Mouse (Mus musculus): ENCODE results near the gene Otx2. TPM values are rescaled to one million over a fixed set of nuclear protein-coding genes. Genes with fewer than 3 reads are reported as not detected.

Otx2 gene
- polyA plus RNA-seq, 1 experiment from 2014 or later, result not detected

- TF ChIP-seq CTCF (IDR thresholded peaks at IDR 0.05; ENCODE audit: low read depth) (no peak), EP300 (IDR thresholded peaks at IDR 0.05; ENCODE audit: low read depth) (no peak)
- Histone ChIP-seq H3K27me3 (ENCODE audit: insufficient read depth, low read length) (peaks cover 99% of the 10 kb centered on the region), H3K27ac (ENCODE audit: low read depth) (no peak overlapping the region), H3K4me1 (ENCODE audit: insufficient read depth) (no peaks in the 10 kb centered on the region), H3K36me3 (replicated peaks; ENCODE audit: insufficient read depth, low read length) (no peaks in the 10 kb centered on the region), H3K9me3 (ENCODE audit: low read length) (no peaks in the 10 kb centered on the region), H3K4me3 (ENCODE audit: low read depth, low read length) (no peak overlapping the region), H3K9ac (replicated peaks) (no peak overlapping the region), H3K4me2 (ENCODE audit: low read depth, low read length) (no peak overlapping the region)
- DNase-seq, result no peak
- 1% methylated on average over 50 of the region's 50 CpGs for WGBS (ENCODE audit: insufficient replicate concordance)
- no peak for ATAC-seq
These were observed 8.5 kb downstream of the Otx2 start for GRCm38 (mm10) chr14:48664841-48665815.

GRCm38 (mm10) chr14:48664001-48664810 is 9.4 kb downstream of the Otx2 start:
- no peak for TF ChIP-seq EP300 (IDR thresholded peaks at IDR 0.05; ENCODE audit: low read depth)
- no peak for TF ChIP-seq CTCF (IDR thresholded peaks at IDR 0.05; ENCODE audit: low read depth)
- WGBS (ENCODE audit: insufficient replicate concordance), result 3% methylated on average over 14 of the region's 14 CpGs
- no peak overlapping the region for H3K27ac ChIP-seq (ENCODE audit: low read depth)
- no peak for DNase-seq
- no peaks in the 10 kb centered on the region for H3K4me1 ChIP-seq (ENCODE audit: insufficient read depth)
- H3K4me2 ChIP-seq (ENCODE audit: low read depth, low read length), result no peak overlapping the region
- no peaks in the 10 kb centered on the region for H3K36me3 ChIP-seq (replicated peaks; ENCODE audit: insufficient read depth, low read length)
- H3K27me3 ChIP-seq (ENCODE audit: insufficient read depth, low read length), result peaks cover 99% of the 10 kb centered on the region
- ATAC-seq, result no peak
- no peak overlapping the region for H3K4me3 ChIP-seq (ENCODE audit: low read depth, low read length)
- no peaks in the 10 kb centered on the region for H3K9me3 ChIP-seq (ENCODE audit: low read length)
- H3K9ac ChIP-seq (replicated peaks), result no peak overlapping the region

GRCm38 (mm10) chr14:48663531-48663930 is 10.1 kb downstream of the Otx2 start:
- ATAC-seq, result no peak
- no peak overlapping the region for H3K27ac ChIP-seq (ENCODE audit: low read depth)

GRCm38 (mm10) chr14:48662568-48663236 is 10.9 kb downstream of the Otx2 start:
- Histone ChIP-seq H3K9ac (replicated peaks) (no peak overlapping the region), H3K36me3 (replicated peaks; ENCODE audit: insufficient read depth, low read length) (no peaks in the 10 kb centered on the region), H3K4me2 (ENCODE audit: low read depth, low read length) (no peak overlapping the region), H3K9me3 (ENCODE audit: low read length) (no peaks in the 10 kb centered on the region), H3K27me3 (ENCODE audit: insufficient read depth, low read length) (peaks cover 99% of the 10 kb centered on the region), H3K4me1 (ENCODE audit: insufficient read depth) (no peaks in the 10 kb centered on the region), H3K4me3 (ENCODE audit: low read depth, low read length) (no peak overlapping the region), H3K27ac (ENCODE audit: low read depth) (no peak overlapping the region)
- no peak for ATAC-seq
- 6% methylated on average over 14 of the region's 16 CpGs for WGBS (ENCODE audit: insufficient replicate concordance)
- DNase-seq, result no peak
- TF ChIP-seq CTCF (IDR thresholded peaks at IDR 0.05; ENCODE audit: low read depth) (no peak), EP300 (IDR thresholded peaks at IDR 0.05; ENCODE audit: low read depth) (no peak)

More at GRCm38 (mm10) chr14:48663531-48663930, 10.1 kb downstream of the Otx2 start:
- Histone ChIP-seq H3K9ac (replicated peaks) (no peak overlapping the region), H3K4me2 (ENCODE audit: low read depth, low read length) (no peak overlapping the region), H3K4me1 (ENCODE audit: insufficient read depth) (no peaks in the 10 kb centered on the region), H3K4me3 (ENCODE audit: low read depth, low read length) (no peak overlapping the region), H3K36me3 (replicated peaks; ENCODE audit: insufficient read depth, low read length) (no peaks in the 10 kb centered on the region), H3K9me3 (ENCODE audit: low read length) (no peaks in the 10 kb centered on the region), H3K27me3 (ENCODE audit: insufficient read depth, low read length) (peaks cover 99% of the 10 kb centered on the region)
- 4% methylated on average over 4 of the region's 4 CpGs for WGBS (ENCODE audit: insufficient replicate concordance)
- DNase-seq, result no peak
- TF ChIP-seq EP300 (IDR thresholded peaks at IDR 0.05; ENCODE audit: low read depth) (no peak), CTCF (IDR thresholded peaks at IDR 0.05; ENCODE audit: low read depth) (no peak)

- no peak for DNase-seq
- WGBS (ENCODE audit: insufficient replicate concordance), result 5% methylated on average over 38 of the region's 38 CpGs
- no peak for ATAC-seq
- Histone ChIP-seq H3K4me2 (ENCODE audit: low read depth, low read length) (no peak overlapping the region), H3K4me1 (ENCODE audit: insufficient read depth) (no peaks in the 10 kb centered on the region), H3K9ac (replicated peaks) (no peak overlapping the region), H3K4me3 (ENCODE audit: low read depth, low read length) (no peak overlapping the region), H3K36me3 (replicated peaks; ENCODE audit: insufficient read depth, low read length) (no peaks in the 10 kb centered on the region), H3K9me3 (ENCODE audit: low read length) (no peaks in the 10 kb centered on the region), H3K27me3 (ENCODE audit: insufficient read depth, low read length) (peaks cover 100% of the 10 kb centered on the region), H3K27ac (ENCODE audit: low read depth) (no peak overlapping the region)
- no peak for TF ChIP-seq CTCF (IDR thresholded peaks at IDR 0.05; ENCODE audit: low read depth)
- TF ChIP-seq EP300 (IDR thresholded peaks at IDR 0.05; ENCODE audit: low read depth), result no peak
These were observed 11.7 kb downstream of the Otx2 start for GRCm38 (mm10) chr14:48661646-48662567.

Data from liver, postnatal 0 days (tissue).